Mouse (Mus musculus) hindbrain, embryonic 16.5 days (tissue): Measurements from ENCODE around the gene Frmd5. TPM values are rescaled to one million over a fixed set of nuclear protein-coding genes. Genes with fewer than 3 reads are reported as not detected.

ENCODE experiments used
- ATAC-seq: fragments of 200-750 bp; cut with Nextera tagmentation; 2 replicates; pipeline ENCODE4 v1.8.0; 2017; ENCODE audit warnings: moderate TSS enrichment, moderate library complexity
- H3K27ac ChIP-seq: fragments of 300-500 bp; sonication (generic); 2 replicates; pipeline ENCODE4 v1.5.1; 2014; ENCODE audit warnings: low read depth, mild to moderate bottlenecking, control low read depth, low read length, moderate library complexity
- H3K27me3 ChIP-seq: fragments of 300-500 bp; sonication (generic); replicated peaks from 2 replicates; pipeline ENCODE4 v1.6.1; 2014; ENCODE audit warnings: low read length; ENCODE audit not compliant: control insufficient read depth, insufficient read depth
- H3K36me3 ChIP-seq: fragments of 300-500 bp; sonication (generic); 2 replicates; pipeline ENCODE4 v1.6.1; 2014; ENCODE audit warnings: mild to moderate bottlenecking, low read length, moderate library complexity, mixed read lengths; ENCODE audit not compliant: control insufficient read depth, insufficient read depth
- H3K4me1 ChIP-seq: fragments of 300-500 bp; sonication (generic); 2 replicates; pipeline ENCODE4 v1.6.1; 2014; ENCODE audit warnings: low read depth, low read length; ENCODE audit not compliant: control insufficient read depth, insufficient read depth
- H3K4me2 ChIP-seq: fragments of 300-500 bp; sonication (generic); 2 replicates; pipeline ENCODE4 v1.6.1; 2014; ENCODE audit warnings: mild to moderate bottlenecking, low read length, control low read depth, moderate library complexity
- H3K4me3 ChIP-seq: fragments of 300-500 bp; sonication (generic); 2 replicates; pipeline ENCODE4 v1.5.1; 2014; ENCODE audit warnings: mild to moderate bottlenecking, low read length, control low read depth, moderate library complexity
- H3K9ac ChIP-seq: fragments of 300-500 bp; sonication (generic); 2 replicates; pipeline ENCODE4 v1.6.1; 2014; ENCODE audit warnings: low read depth, mild to moderate bottlenecking, control low read depth, low read length, moderate library complexity
- H3K9me3 ChIP-seq: fragments of 300-500 bp; sonication (generic); 2 replicates; pipeline ENCODE4 v1.6.1; 2014; ENCODE audit warnings: mild to moderate bottlenecking, low read length, moderate library complexity; ENCODE audit not compliant: control insufficient read depth
- WGBS: fragments of 180-500 bp; shearing (Covaris S2); extraction: QIAGEN DNeasy Blood & Tissue Kit; methylation state at CpG from one replicate; pipeline ENCODE4 v1.1.7; 2014; 5-methylcytosine and 5-hydroxymethylcytosine counted together
- polyA plus RNA-seq: library from polyadenylated mRNA; unstranded; fragments of >200 nt; fragmentation: Nextera tagmentation; extraction: Ambion mirVana; gene quantifications from 2 replicates; pipeline ENCODE4 v1.2.1, GENCODE M21; 2015

Frmd5 gene
- polyA plus RNA-seq, 1 experiment from 2014 or later, result 23.8 TPM

GRCm38 (mm10) chr2:121669846-121670245 lies 137.0 kb downstream of the Frmd5 start:
- no peaks in the 10 kb centered on the region for H3K4me1 ChIP-seq
- H3K27ac ChIP-seq, result no peak overlapping the region
- no peaks in the 10 kb centered on the region for H3K27me3 ChIP-seq
- H3K4me3 ChIP-seq, result no peak overlapping the region
- H3K36me3 ChIP-seq, result no peaks in the 10 kb centered on the region
- no peaks in the 10 kb centered on the region for H3K9me3 ChIP-seq
- H3K4me2 ChIP-seq, result no peak overlapping the region
- H3K9ac ChIP-seq, result no peak overlapping the region
- WGBS, result 94% methylated on average over 6 of the region's 6 CpGs
- ATAC-seq, result no peak

- Histone ChIP-seq H3K4me1 (no peaks in the 10 kb centered on the region), H3K4me3 (no peak overlapping the region), H3K27ac (no peak overlapping the region), H3K27me3 (no peaks in the 10 kb centered on the region), H3K9ac (no peak overlapping the region), H3K9me3 (no peaks in the 10 kb centered on the region), H3K36me3 (no peaks in the 10 kb centered on the region), H3K4me2 (no peak overlapping the region)
- ATAC-seq, result no peak
- 90% methylated on average over 4 of the region's 4 CpGs for WGBS
Observed at GRCm38 (mm10) chr2:121668256-121668655, 138.6 kb downstream of the Frmd5 start.

- 41% methylated on average over 4 of the region's 4 CpGs for WGBS
- ATAC-seq, result no peak
- H3K9me3 ChIP-seq, result no peaks in the 10 kb centered on the region
Observed at GRCm38 (mm10) chr2:121661160-121661502, 145.8 kb downstream of the Frmd5 start.

DNA sequence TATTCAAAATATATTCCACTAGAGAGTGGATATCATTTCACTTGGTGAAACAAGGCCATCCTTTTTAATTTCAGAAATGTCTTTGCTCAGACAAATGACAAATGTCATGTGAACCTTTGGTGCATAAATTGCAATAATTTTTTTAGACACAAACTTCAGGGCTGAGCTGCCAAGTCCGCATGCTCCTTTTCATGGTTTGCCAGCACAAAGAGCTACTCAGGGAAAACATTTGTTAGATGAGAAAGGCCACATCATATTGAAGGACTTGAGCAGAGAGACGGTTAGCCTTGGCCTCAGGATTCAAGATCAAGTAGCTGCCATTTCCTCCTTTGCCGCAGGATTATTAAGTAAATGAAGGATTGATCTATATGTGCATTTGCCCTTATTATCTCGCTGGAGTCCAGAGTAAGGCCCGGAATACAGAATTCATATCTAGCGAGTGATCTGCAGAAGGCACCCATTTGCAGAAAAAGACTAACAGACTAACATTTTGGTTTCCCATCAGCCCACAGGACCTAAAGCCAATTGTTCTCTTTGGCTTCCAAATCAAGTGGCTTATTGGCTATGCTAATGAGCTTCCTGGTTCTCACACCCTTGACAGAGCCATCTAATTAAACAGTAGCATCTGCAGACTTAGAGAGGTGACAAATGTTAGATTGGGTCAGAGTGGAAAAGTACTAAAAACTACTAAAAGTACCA lies 146.3 kb downstream of the Frmd5 start:
- Histone ChIP-seq H3K4me1 (peaks cover 8% of the 10 kb centered on the region), H3K36me3 (no peaks in the 10 kb centered on the region), H3K9ac (no peak overlapping the region), H3K27ac (peak overlapping the region; percentile 40; the same call in 1 of the 2 replicates), H3K4me3 (no peak overlapping the region), H3K27me3 (no peaks in the 10 kb centered on the region), H3K4me2 (no peak overlapping the region), H3K9me3 (no peaks in the 10 kb centered on the region)
- 53% methylated on average over 6 of the region's 6 CpGs for WGBS
- ATAC-seq, result no peak

More at GRCm38 (mm10) chr2:121661160-121661502, 145.8 kb downstream of the Frmd5 start:
- Histone ChIP-seq H3K4me1 (peaks cover 8% of the 10 kb centered on the region), H3K27ac (no peak overlapping the region), H3K9ac (no peak overlapping the region), H3K4me3 (no peak overlapping the region), H3K4me2 (no peak overlapping the region), H3K36me3 (no peaks in the 10 kb centered on the region), H3K27me3 (no peaks in the 10 kb centered on the region)

GRCm38 (mm10) chr2:121659350-121659749 lies 147.5 kb downstream of the Frmd5 start:
- H3K36me3 ChIP-seq, result no peaks in the 10 kb centered on the region
- H3K4me1 ChIP-seq, result peaks cover 8% of the 10 kb centered on the region
- no peaks in the 10 kb centered on the region for H3K27me3 ChIP-seq
- no peak overlapping the region for H3K9ac ChIP-seq
- no peak overlapping the region for H3K4me2 ChIP-seq
- 84% methylated on average over 4 of the region's 4 CpGs for WGBS
- no peak overlapping the region for H3K27ac ChIP-seq
- H3K9me3 ChIP-seq, result no peaks in the 10 kb centered on the region
- no peak for ATAC-seq
- H3K4me3 ChIP-seq, result no peak overlapping the region

DNA sequence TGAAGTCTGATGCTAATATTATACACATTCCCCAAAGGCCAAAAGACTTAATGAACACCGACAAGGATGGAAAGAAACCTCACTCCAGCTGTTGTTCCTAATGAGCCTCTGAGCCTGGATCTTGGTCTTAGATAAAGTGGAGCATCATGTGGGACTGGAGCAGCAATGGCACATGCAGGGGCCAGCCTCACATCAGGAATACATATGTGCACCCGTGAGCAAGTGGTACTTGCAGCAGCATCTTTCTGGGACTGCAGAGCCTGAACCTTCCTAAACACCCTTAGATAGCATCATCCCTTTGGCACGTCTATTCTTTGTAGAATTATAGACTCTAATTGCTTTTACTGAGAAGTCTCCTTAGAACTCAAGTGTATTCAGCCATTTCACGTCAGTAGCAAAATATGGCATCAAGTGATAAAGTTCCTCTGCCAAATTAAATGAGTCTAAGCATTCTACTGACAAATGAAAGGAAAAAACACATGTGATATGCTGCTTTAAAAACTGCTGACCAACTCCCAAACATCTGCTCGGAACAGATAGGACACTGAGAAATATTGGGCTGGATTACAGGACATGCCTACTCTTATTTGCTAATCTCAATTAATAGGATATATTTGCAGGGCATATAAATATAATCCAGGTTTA lies 148.6 kb downstream of the Frmd5 start:
- Histone ChIP-seq H3K4me3 (no peak overlapping the region), H3K4me1 (peaks cover 8% of the 10 kb centered on the region), H3K36me3 (no peaks in the 10 kb centered on the region), H3K9ac (no peak overlapping the region), H3K27ac (no peak overlapping the region), H3K27me3 (no peaks in the 10 kb centered on the region), H3K9me3 (no peaks in the 10 kb centered on the region), H3K4me2 (no peak overlapping the region)
- WGBS, result 73% methylated on average over 5 of the region's 5 CpGs
- no peak for ATAC-seq

GRCm38 (mm10) chr2:121655966-121656365 lies 150.9 kb downstream of the Frmd5 start:
- no peak for ATAC-seq
- WGBS, result 78% methylated on average over 6 of the region's 6 CpGs

DNA sequence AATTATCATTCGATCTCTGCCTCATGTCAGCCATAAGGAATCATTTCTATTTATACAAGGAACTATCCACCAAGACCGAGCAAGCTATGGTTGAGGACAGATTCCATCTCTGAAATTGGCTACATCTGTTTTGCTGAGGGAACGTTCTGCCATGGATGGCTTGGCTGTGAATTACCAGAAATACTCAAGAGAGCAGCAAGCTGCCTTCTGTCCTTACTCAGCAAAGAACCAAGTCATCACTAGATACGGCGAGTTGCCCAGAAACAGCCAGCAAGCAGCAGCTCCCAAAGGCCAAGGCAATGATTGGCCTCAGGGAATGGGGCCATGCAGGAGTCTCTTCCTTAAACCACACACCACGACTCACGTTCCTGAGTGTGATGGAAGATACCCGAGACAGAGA lies 151.8 kb downstream of the Frmd5 start:
- H3K9me3 ChIP-seq, result no peaks in the 10 kb centered on the region
- no peak overlapping the region for H3K4me2 ChIP-seq
- no peak overlapping the region for H3K4me3 ChIP-seq
- H3K4me1 ChIP-seq, result no peaks in the 10 kb centered on the region
- H3K36me3 ChIP-seq, result no peaks in the 10 kb centered on the region
- 67% methylated on average over 8 of the region's 8 CpGs for WGBS
- no peaks in the 10 kb centered on the region for H3K27me3 ChIP-seq
- no peak for ATAC-seq
- no peak overlapping the region for H3K9ac ChIP-seq
- H3K27ac ChIP-seq, result no peak overlapping the region

More at GRCm38 (mm10) chr2:121655966-121656365, 150.9 kb downstream of the Frmd5 start:
- no peak overlapping the region for H3K9ac ChIP-seq
- H3K4me2 ChIP-seq, result no peak overlapping the region
- no peak overlapping the region for H3K4me3 ChIP-seq
- H3K27me3 ChIP-seq, result no peaks in the 10 kb centered on the region
- no peaks in the 10 kb centered on the region for H3K36me3 ChIP-seq
- H3K27ac ChIP-seq, result no peak overlapping the region
- H3K4me1 ChIP-seq, result peaks cover 4% of the 10 kb centered on the region
- no peaks in the 10 kb centered on the region for H3K9me3 ChIP-seq

- no peaks in the 10 kb centered on the region for H3K36me3 ChIP-seq
- H3K9me3 ChIP-seq, result no peaks in the 10 kb centered on the region
- no peak overlapping the region for H3K4me3 ChIP-seq
- H3K27ac ChIP-seq, result no peak overlapping the region
- H3K4me2 ChIP-seq, result no peak overlapping the region
- no peaks in the 10 kb centered on the region; the same call in 1 of the 2 replicates for H3K4me1 ChIP-seq
- no peak for ATAC-seq
- no peak overlapping the region for H3K9ac ChIP-seq
- H3K27me3 ChIP-seq, result no peaks in the 10 kb centered on the region
- 80% methylated on average over 4 of the region's 4 CpGs for WGBS
Observed at GRCm38 (mm10) chr2:121646528-121646927, 160.4 kb downstream of the Frmd5 start.
